Mouse (Mus musculus): ENCODE results near the gene Armcx3. TPM values are rescaled to one million over a fixed set of nuclear protein-coding genes. Genes with fewer than 3 reads are reported as not detected.

Gene Armcx3
- polyA plus RNA-seq, 1 experiment from 2014 or later: 48.9 TPM

DNA sequence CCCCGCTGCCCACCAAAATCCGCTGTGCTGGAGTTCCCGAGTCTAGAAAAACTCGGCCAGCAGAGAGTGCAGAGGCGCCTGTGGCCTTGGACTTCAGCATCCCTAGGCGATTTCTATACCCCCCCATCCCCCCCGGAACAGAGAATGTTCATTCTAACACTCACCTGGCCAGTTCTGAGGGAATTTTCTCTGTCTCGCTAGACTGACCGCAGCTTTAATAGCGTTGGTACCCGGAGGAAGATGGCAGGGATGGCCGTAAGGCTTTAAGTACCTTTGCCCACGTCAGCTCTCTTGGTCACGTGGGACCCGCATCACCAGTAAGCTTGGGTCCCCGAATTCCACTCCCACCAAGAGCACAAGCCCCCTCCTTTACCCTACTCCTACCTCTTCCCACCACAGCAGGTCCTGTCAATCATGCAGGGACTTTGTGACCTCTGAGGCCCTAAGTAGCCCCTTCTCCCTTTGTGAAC lies 52.4 kb downstream of the Armcx3 start, which contains the start of gene Armcx2:
Gene Armcx2 (minus strand): TSS at position 467 of the 470 bp plus-strand sequence.
- no peaks in the 10 kb centered on the region for H3K4me1 ChIP-seq (replicated peaks; ENCODE audit: insufficient read depth, low read length)
- no peaks in the 10 kb centered on the region for H3K36me3 ChIP-seq (ENCODE audit: insufficient read depth, low read length)
- WGBS: 18% methylated on average over 16 of the region's 16 CpGs
- H3K4me2 ChIP-seq (ENCODE audit: low read length): peak within 1 kb of the TSS; percentile 62
- peak; percentile 81 for DNase-seq (ENCODE audit: low spot score)
- no peak for TF ChIP-seq CTCF (IDR thresholded peaks at IDR 0.05; ENCODE audit: low read depth)
- no peaks in the 10 kb centered on the region for H3K9me3 ChIP-seq (replicated peaks; ENCODE audit: low read length)
- H3K9ac ChIP-seq (ENCODE audit: low read depth, low read length): peak within 1 kb of the TSS; percentile 56
- peak within 1 kb of the TSS; percentile 55 for H3K4me3 ChIP-seq (replicated peaks; ENCODE audit: low read depth, low read length)
- no peaks in the 10 kb centered on the region for H3K27me3 ChIP-seq (ENCODE audit: insufficient read depth, low read length)
- H3K27ac ChIP-seq: peak within 1 kb of the TSS; percentile 66
- ATAC-seq (replicated peaks; ENCODE audit: low FRiP score, low read depth): peak; percentile 90

Small RNA genes within 50 kb of the gene (microRNA-seq; reads per million reads assigned to microRNA genes)
- gene Mir7093: not detected

Other genes starting within 250 kb of the Armcx3 start
- 99.1 and 106 TPM in 2 replicates for gene Timm8a1, start 214.7 kb upstream of the Armcx3 start, polyA plus RNA-seq (2015; fragmentation: Nextera tagmentation; extraction: Ambion mirVana)
- gene Btk, start 173.0 kb upstream of the Armcx3 start, polyA plus RNA-seq (2015; fragmentation: Nextera tagmentation; extraction: Ambion mirVana): 0.47 and 0.79 TPM in 2 replicates
- 527 and 613 TPM in 2 replicates for gene Rpl36a, start 170.9 kb upstream of the Armcx3 start, polyA plus RNA-seq (2015; fragmentation: Nextera tagmentation; extraction: Ambion mirVana)
- gene Gla, start 155.5 kb upstream of the Armcx3 start, polyA plus RNA-seq (2015; fragmentation: Nextera tagmentation; extraction: Ambion mirVana): 4.8 and 5.2 TPM in 2 replicates
- 125 and 131 TPM in 2 replicates for gene Hnrnph2, start 155.4 kb upstream of the Armcx3 start, polyA plus RNA-seq (2015; fragmentation: Nextera tagmentation; extraction: Ambion mirVana)
- 3.4 and 3.5 TPM in 2 replicates for gene Armcx4, start 70.1 kb upstream of the Armcx3 start, polyA plus RNA-seq (2015; fragmentation: Nextera tagmentation; extraction: Ambion mirVana)
- 34.1 and 34.7 TPM in 2 replicates for gene Armcx1, start 38.6 kb upstream of the Armcx3 start, polyA plus RNA-seq (2015; fragmentation: Nextera tagmentation; extraction: Ambion mirVana)
- 15.2 and 15.8 TPM in 2 replicates for gene Armcx6, start 5.2 kb upstream of the Armcx3 start, polyA plus RNA-seq (2015; fragmentation: Nextera tagmentation; extraction: Ambion mirVana)
- gene Armcx2, start 52.6 kb downstream of the Armcx3 start, polyA plus RNA-seq (2015; fragmentation: Nextera tagmentation; extraction: Ambion mirVana): 43.2 and 47.5 TPM in 2 replicates
- gene Nxf2, start 208.2 kb downstream of the Armcx3 start, polyA plus RNA-seq (2015; fragmentation: Nextera tagmentation; extraction: Ambion mirVana): 0.25 and 0.33 TPM in 2 replicates

Measured in kidney, postnatal 0 days (tissue).